ENCODE assay signal across 8 mouse cellular contexts in the genomic region with DNA sequence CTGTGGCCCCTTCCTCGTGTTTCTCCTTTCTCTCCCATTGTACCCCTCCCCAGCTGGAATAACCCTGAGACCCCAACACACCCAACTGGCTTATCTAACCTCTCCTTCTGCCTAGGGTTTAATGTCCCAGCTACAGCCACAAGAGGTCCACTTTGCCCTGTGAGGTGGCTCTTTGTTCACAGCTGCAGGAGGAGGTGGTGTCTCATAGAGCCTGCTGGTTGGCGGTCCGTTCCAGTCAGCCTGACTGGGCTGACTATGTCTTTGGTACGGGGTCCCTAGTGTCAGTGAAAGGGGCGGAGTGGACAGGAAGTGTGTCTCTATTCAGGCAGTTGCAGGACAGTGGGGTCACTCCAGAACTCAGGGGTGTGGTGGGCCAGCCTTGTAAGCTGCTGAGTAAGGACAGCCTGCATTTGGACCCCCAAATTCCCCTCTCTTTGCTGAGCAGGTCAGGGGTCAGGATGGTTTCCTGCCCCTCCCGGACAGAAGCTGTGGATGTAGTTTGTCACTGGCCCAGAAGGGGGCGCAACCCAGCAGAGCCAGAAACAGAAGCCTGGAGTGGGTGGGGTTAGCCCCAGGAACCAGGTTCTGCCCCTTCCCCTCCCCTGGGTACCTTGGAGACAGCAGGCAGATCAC.
DNase-seq lines count a peak whose midpoint lies in the region; ATAC-seq lines count a peak whose summit lies in the region.

No protein-coding gene starts in this region.

- H3K4me2 ChIP-seq in hindbrain, embryonic 12.5 days (replicated peaks): no peak overlapping the region
- H3K4me2 ChIP-seq in hindbrain, embryonic 16.5 days (ENCODE audit: low read length): no peak overlapping the region
- no peak overlapping the region for H3K4me2 ChIP-seq in heart, embryonic 15.5 days
- H3K4me2 ChIP-seq in limb, embryonic 11.5 days (ENCODE audit: low read depth, severe bottlenecking): no peak overlapping the region

- H3K27me3 ChIP-seq in hindbrain, embryonic 12.5 days: peaks cover 16% of the 10 kb centered on the region; the same call in 1 of the 2 replicates
- no peaks in the 10 kb centered on the region; the same call in 1 of the 2 replicates for H3K27me3 ChIP-seq in hindbrain, embryonic 16.5 days (replicated peaks; ENCODE audit: control insufficient read depth, insufficient read depth, low read length)
- 0 out of 2 replicates have a peak, but pooled peaks cover 5% of the 10 kb centered on the region for H3K27me3 ChIP-seq in heart, embryonic 15.5 days
- no peaks in the 10 kb centered on the region for H3K27me3 ChIP-seq in limb, embryonic 11.5 days (ENCODE audit: control insufficient read depth, insufficient read depth, low read length)

- peaks cover 58% of the 10 kb centered on the region for H3K4me1 ChIP-seq in hindbrain, embryonic 12.5 days
- peaks cover 22% of the 10 kb centered on the region for H3K4me1 ChIP-seq in hindbrain, embryonic 16.5 days (ENCODE audit: control insufficient read depth, insufficient read depth, low read depth, low read length)
- H3K4me1 ChIP-seq in heart, embryonic 15.5 days (replicated peaks): peaks cover 56% of the 10 kb centered on the region
- H3K4me1 ChIP-seq in limb, embryonic 11.5 days (ENCODE audit: control insufficient read depth, insufficient read depth, low read length): peaks cover 46% of the 10 kb centered on the region

- WGBS in hindbrain, embryonic 12.5 days: 36% methylated on average over 7 of the region's 7 CpGs
- WGBS in hindbrain, embryonic 16.5 days: 41% methylated on average over 7 of the region's 7 CpGs
- 44% methylated on average over 7 of the region's 7 CpGs for WGBS in heart, embryonic 15.5 days
- 45% methylated on average over 7 of the region's 7 CpGs for WGBS in limb, embryonic 11.5 days

- no peak for ATAC-seq in hindbrain, embryonic 12.5 days (ENCODE audit: low FRiP score)
- no peak for ATAC-seq in hindbrain, embryonic 16.5 days
- no peak for ATAC-seq in heart, embryonic 15.5 days (replicated peaks; ENCODE audit: insufficient number of reproducible peaks, insufficient read depth, low FRiP score, low read depth)
- ATAC-seq in limb, embryonic 11.5 days (ENCODE audit: insufficient number of reproducible peaks, low FRiP score, low TSS enrichment, low read depth): no peak

- no peaks in the 10 kb centered on the region for H3K36me3 ChIP-seq in hindbrain, embryonic 12.5 days
- no peaks in the 10 kb centered on the region for H3K36me3 ChIP-seq in hindbrain, embryonic 16.5 days (ENCODE audit: control insufficient read depth, insufficient read depth, low read length)
- no peaks in the 10 kb centered on the region for H3K36me3 ChIP-seq in heart, embryonic 15.5 days
- no peaks in the 10 kb centered on the region for H3K36me3 ChIP-seq in limb, embryonic 11.5 days (ENCODE audit: control insufficient read depth, insufficient read depth, low read length)

- H3K27ac ChIP-seq in hindbrain, embryonic 12.5 days: 0 out of 2 replicates have a peak overlapping the region, but pooled peaks have one; percentile 17
- no peak overlapping the region for H3K27ac ChIP-seq in hindbrain, embryonic 16.5 days (ENCODE audit: low read depth, low read length)
- H3K27ac ChIP-seq in heart, embryonic 15.5 days: peak overlapping the region; percentile 68
- no peak overlapping the region; the same call in 1 of the 2 replicates for H3K27ac ChIP-seq in limb, embryonic 11.5 days (replicated peaks; ENCODE audit: low read depth, low read length)

- no peaks in the 10 kb centered on the region for H3K9me3 ChIP-seq in hindbrain, embryonic 12.5 days (replicated peaks)
- no peaks in the 10 kb centered on the region for H3K9me3 ChIP-seq in hindbrain, embryonic 16.5 days (ENCODE audit: control insufficient read depth, low read length)
- no peaks in the 10 kb centered on the region for H3K9me3 ChIP-seq in heart, embryonic 15.5 days (replicated peaks)
- no peaks in the 10 kb centered on the region for H3K9me3 ChIP-seq in limb, embryonic 11.5 days (ENCODE audit: control insufficient read depth, low read length)

- no peak overlapping the region for H3K9ac ChIP-seq in hindbrain, embryonic 12.5 days
- no peak overlapping the region for H3K9ac ChIP-seq in hindbrain, embryonic 16.5 days (ENCODE audit: low read depth, low read length)
- no peak overlapping the region for H3K9ac ChIP-seq in heart, embryonic 15.5 days
- H3K9ac ChIP-seq in limb, embryonic 11.5 days (ENCODE audit: low read length): no peak overlapping the region; the same call in 1 of the 2 replicates

- DNase-seq in ZHBTc4 (ENCODE audit: low read depth, low spot score): peak; percentile 78
- peak; percentile 50 for DNase-seq in limb, embryonic 11.5 days (ENCODE audit: low spot score)
- peak; percentile 43 to 54 for DNase-seq in natural killer cell, adult 2 months (ENCODE audit: low spot score in 2 of 2)
- no peak for DNase-seq in right cerebral cortex, postnatal 14 days
- DNase-seq in layer of hippocampus, adult 11-12 months (ENCODE audit: low spot score): no peak

- no peak overlapping the region for H3K4me3 ChIP-seq in hindbrain, embryonic 12.5 days
- no peak overlapping the region for H3K4me3 ChIP-seq in hindbrain, embryonic 16.5 days (ENCODE audit: low read length)
- no peak overlapping the region for H3K4me3 ChIP-seq in heart, embryonic 15.5 days
- no peak overlapping the region for H3K4me3 ChIP-seq in limb, embryonic 11.5 days (ENCODE audit: low read depth, low read length)

Comparison
In these comparisons a context has a peak if more than half of its experiments do, and no peak if none do; other contexts are left out.
1. H3K27ac ChIP-seq: peak in hindbrain, embryonic 12.5 days (single experiment) and heart, embryonic 15.5 days (single experiment); none in hindbrain, embryonic 16.5 days (single experiment) and limb, embryonic 11.5 days (single experiment).
2. DNase-seq: peak in ZHBTc4 (single experiment), limb, embryonic 11.5 days (single experiment) and natural killer cell, adult 2 months (2 of 2); none in right cerebral cortex, postnatal 14 days (single experiment) and layer of hippocampus, adult 11-12 months (single experiment).